Mouse (Mus musculus) G1E (cell line): Measurements from ENCODE around the gene Cnmd. TPM values are rescaled to one million over a fixed set of nuclear protein-coding genes. Genes with fewer than 3 reads are reported as not detected.

Experiments
- ATAC-seq: 2 replicates; pipeline ENCODE4 v1.8.0; 2016; ENCODE audit warnings: mild to moderate bottlenecking; ENCODE audit not compliant: insufficient number of reproducible peaks, poor library complexity, low FRiP score, severe bottlenecking; ENCODE audit errors: extremely low read depth
- DNase-seq: peaks from one replicate; pipeline ENCODE4 v3.0.0; 2012; ENCODE audit warnings: low spot score
- H3K27me3 ChIP-seq: 2 replicates; pipeline ENCODE4 v1.6.1; 2012; ENCODE audit warnings: mild to moderate bottlenecking, low read length, inconsistent platforms; ENCODE audit not compliant: insufficient read depth
- H3K36me3 ChIP-seq: replicated peaks from 2 replicates; pipeline ENCODE3; 2012; ENCODE audit warnings: mild to moderate bottlenecking, inconsistent platforms
- H3K4me1 ChIP-seq: 2 replicates; pipeline ENCODE4 v1.6.1; 2012; ENCODE audit warnings: low read depth, low read length, inconsistent platforms, mixed read lengths; ENCODE audit not compliant: insufficient read depth
- H3K4me3 ChIP-seq: 2 replicates; pipeline ENCODE4 v1.5.1; 2012; ENCODE audit warnings: low read depth, mild to moderate bottlenecking, inconsistent platforms, low read length, moderate library complexity, mixed read lengths
- H3K9me3 ChIP-seq: replicated peaks from 2 replicates; pipeline ENCODE4 v1.6.1; 2012; ENCODE audit warnings: inconsistent platforms
- CTCF ChIP-seq: IDR thresholded peaks from 2 replicates; pipeline ENCODE4 v1.5.1; 2012; ENCODE audit warnings: low read depth, low read length, inconsistent platforms, mixed read lengths
- GATA1 ChIP-seq: IDR thresholded peaks from 2 replicates; pipeline ENCODE4 v1.6.1; 2012; ENCODE audit warnings: borderline replicate concordance, low read length, inconsistent platforms, mixed read lengths
- GATA2 ChIP-seq: IDR thresholded peaks from 2 replicates; pipeline ENCODE4 v1.6.1; 2012; ENCODE audit warnings: low read depth, low read length, inconsistent platforms, borderline replicate concordance
- POLR2AphosphoS5 ChIP-seq: IDR thresholded peaks from 2 replicates; pipeline ENCODE4 v1.6.1; 2012; ENCODE audit warnings: low read depth, low read length, inconsistent platforms; ENCODE audit not compliant: insufficient replicate concordance
- polyA plus RNA-seq: library from polyadenylated mRNA; stranded (reverse); fragments of >175 nt; gene quantifications from 2 replicates; pipeline ENCODE4 v1.2.3, GENCODE M21; 2012
- total RNA-seq, 2 experiments: library from RNA; stranded (forward) in 1 of 2; stranded (reverse) in 1 of 2; fragments of 200-1000 nt in 1 of 2; fragments of >200 nt in 1 of 2; fragmentation: Nextera tagmentation in 1 of 2; gene quantifications; 2 replicates each; pipeline ENCODE4 v1.2.3; 2014 to 2017

The Cnmd gene
- total and polyA plus RNA-seq, 3 experiments = 0.22 TPM; not detected in 2

DNA sequence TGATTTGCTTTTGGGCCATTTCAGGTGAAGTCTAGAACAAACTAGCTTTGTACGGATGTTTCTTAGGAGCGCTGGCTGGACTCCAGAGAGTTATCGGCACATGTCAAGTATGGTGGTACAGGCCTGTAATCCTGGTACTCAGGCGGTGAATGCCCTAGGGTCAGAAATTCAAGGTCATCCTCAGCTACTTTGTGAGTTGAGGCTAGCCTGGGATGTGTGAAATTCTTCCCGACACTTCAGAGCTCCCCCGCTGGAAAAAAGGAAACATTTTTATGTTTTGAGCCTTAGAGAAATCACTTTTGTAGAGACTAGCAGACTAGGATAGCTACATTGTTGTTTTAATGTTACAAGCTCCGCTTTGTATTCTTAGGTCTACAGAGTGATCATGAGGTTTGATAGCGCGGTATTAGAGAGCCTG is 73.4 kb downstream of the Cnmd start:
- Histone ChIP-seq H3K4me3 (peak overlapping the region; percentile 77), H3K4me1 (peaks cover 34% of the 10 kb centered on the region), H3K27me3 (no peaks in the 10 kb centered on the region), H3K36me3 (peaks cover 43% of the 10 kb centered on the region), H3K9me3 (no peaks in the 10 kb centered on the region)
- DNase-seq = no peak
- TF ChIP-seq CTCF (no peak), POLR2AphosphoS5 (no peak), GATA1 (no peak)
- no peak for ATAC-seq

GRCm38 (mm10) chr14:79587852-79588229 is 74.1 kb downstream of the Cnmd start:
- no peaks in the 10 kb centered on the region for H3K9me3 ChIP-seq
- H3K36me3 ChIP-seq = peaks cover 48% of the 10 kb centered on the region
- H3K27me3 ChIP-seq = no peaks in the 10 kb centered on the region
- TF ChIP-seq GATA1 = no peak
- no peak for TF ChIP-seq GATA2
- peak overlapping the region; percentile 77 for H3K4me3 ChIP-seq
- peaks cover 34% of the 10 kb centered on the region for H3K4me1 ChIP-seq
- ATAC-seq (0 out of 2 replicates have a peak, but pooled peaks have one; percentile 0), DNase-seq (no peak)

Other genes starting within 250 kb of the Cnmd start
- gene Kbtbd7, start 235.7 kb downstream of the Cnmd start, total RNA-seq (2014; fragmentation: Nextera tagmentation) = 24.7 and 24.9 TPM in 2 replicates
- 14.5 and 17.6 TPM in 2 replicates for gene Kbtbd7, start 235.7 kb downstream of the Cnmd start, total RNA-seq (2017)
- gene Kbtbd7, start 235.7 kb downstream of the Cnmd start, polyA plus RNA-seq = 3.7 and 4.3 TPM in 2 replicates
- gene Kbtbd6, start 210.3 kb downstream of the Cnmd start, total RNA-seq (2014; fragmentation: Nextera tagmentation) = 0.68 and 1.2 TPM in 2 replicates
- 5.3 and 6.0 TPM in 2 replicates for gene Kbtbd6, start 210.3 kb downstream of the Cnmd start, total RNA-seq (2017)
- gene Kbtbd6, start 210.3 kb downstream of the Cnmd start, polyA plus RNA-seq = 1.1 and 1.5 TPM in 2 replicates
- gene Elf1, start 181.0 kb downstream of the Cnmd start, total RNA-seq (2014; fragmentation: Nextera tagmentation) = 77.0 and 79.0 TPM in 2 replicates
- gene Elf1, start 181.0 kb downstream of the Cnmd start, total RNA-seq (2017) = 127 and 141 TPM in 2 replicates
- gene Elf1, start 181.0 kb downstream of the Cnmd start, polyA plus RNA-seq = 4.7 and 6.3 TPM in 2 replicates
- gene Wbp4, start 180.7 kb downstream of the Cnmd start, total RNA-seq (2014; fragmentation: Nextera tagmentation) = 82.6 and 83.6 TPM in 2 replicates
- gene Wbp4, start 180.7 kb downstream of the Cnmd start, total RNA-seq (2017) = 101 and 110 TPM in 2 replicates
- 8.8 and 9.5 TPM in 2 replicates for gene Wbp4, start 180.7 kb downstream of the Cnmd start, polyA plus RNA-seq
- gene Sugt1, start 74.5 kb downstream of the Cnmd start, total RNA-seq (2014; fragmentation: Nextera tagmentation) = 91.6 and 98.9 TPM in 2 replicates
- 216 and 228 TPM in 2 replicates for gene Sugt1, start 74.5 kb downstream of the Cnmd start, total RNA-seq (2017)
- 3.6 and 6.1 TPM in 2 replicates for gene Sugt1, start 74.5 kb downstream of the Cnmd start, polyA plus RNA-seq
- gene Pcdh8, start 109.1 kb upstream of the Cnmd start, total RNA-seq (2014; fragmentation: Nextera tagmentation) = not detected in 2 replicates
- gene Pcdh8, start 109.1 kb upstream of the Cnmd start, total RNA-seq (2017) = 0.06 and 0.11 TPM in 2 replicates
- not detected in 2 replicates for gene Pcdh8, start 109.1 kb upstream of the Cnmd start, polyA plus RNA-seq